Mouse (Mus musculus) urinary bladder, postnatal 14 days (tissue): Measurements from ENCODE around the gene Sparc.

Experiments used
- DNase-seq: peaks from one replicate; pipeline ENCODE4 v3.0.0; 2021; ENCODE audit warnings: low spot score

Sparc gene

GRCm38 (mm10) chr11:55405601-55406469 lies 17.1 kb downstream of the Sparc start:
- DNase-seq = peak; percentile 31

- peak; percentile 49 for DNase-seq
Measured at GRCm38 (mm10) chr11:55404659-55405457, 18.1 kb downstream of the Sparc start.

GRCm38 (mm10) chr11:55400863-55401262 lies 22.1 kb downstream of the Sparc start:
- no peak for DNase-seq

- no peak for DNase-seq
Measured at GRCm38 (mm10) chr11:55398371-55398770, 24.6 kb downstream of the Sparc start.

GRCm38 (mm10) chr11:55397441-55397840 lies 25.5 kb downstream of the Sparc start:
- DNase-seq = no peak

GRCm38 (mm10) chr11:55397036-55397435 lies 25.9 kb downstream of the Sparc start:
- DNase-seq = no peak

GRCm38 (mm10) chr11:55395073-55395642 lies 27.8 kb downstream of the Sparc start:
- DNase-seq = no peak

- no peak for DNase-seq
Measured at GRCm38 (mm10) chr11:55394592-55394991, 28.4 kb downstream of the Sparc start.

- peak; percentile 46 for DNase-seq
Measured at GRCm38 (mm10) chr11:55392474-55392873, 30.5 kb downstream of the Sparc start.

- DNase-seq = peak; percentile 67
Measured at GRCm38 (mm10) chr11:55389778-55390177, 33.2 kb downstream of the Sparc start.

- no peak for DNase-seq
Measured at GRCm38 (mm10) chr11:55387576-55387975, 35.4 kb downstream of the Sparc start.

GRCm38 (mm10) chr11:55386424-55387063 lies 36.4 kb downstream of the Sparc start:
- DNase-seq = peak; percentile 91

GRCm38 (mm10) chr11:55383463-55384045 lies 39.4 kb downstream of the Sparc start:
- peak; percentile 55 for DNase-seq

- DNase-seq = no peak
Measured at GRCm38 (mm10) chr11:55380908-55381307, 42.1 kb downstream of the Sparc start.

GRCm38 (mm10) chr11:55378371-55378770 lies 44.6 kb downstream of the Sparc start:
- peak; percentile 65 for DNase-seq

GRCm38 (mm10) chr11:55373838-55374237 lies 49.1 kb downstream of the Sparc start:
- no peak for DNase-seq

GRCm38 (mm10) chr11:55373373-55373772 lies 49.6 kb downstream of the Sparc start:
- DNase-seq = no peak

GRCm38 (mm10) chr11:55372001-55372400 lies 51.0 kb downstream of the Sparc start:
- no peak for DNase-seq

- no peak for DNase-seq
Measured at GRCm38 (mm10) chr11:55369093-55369471, 53.9 kb downstream of the Sparc start.

- DNase-seq = no peak
Measured at GRCm38 (mm10) chr11:55368388-55369092, 54.4 kb downstream of the Sparc start.

- DNase-seq = no peak
Measured at GRCm38 (mm10) chr11:55367783-55368182, 55.2 kb downstream of the Sparc start.
